ENCODE assay signal across 11 mouse cellular contexts in genomic region chr19:29325852-29326180, GRCm38 (mm10). TPM values are rescaled to one million over a fixed set of nuclear protein-coding genes. Genes with fewer than 3 reads are reported as not detected.
DNase-seq lines count a peak whose midpoint lies in the region; ATAC-seq and TF ChIP-seq lines count a peak whose summit lies in the region.
"Had no signal": no experiment of that assay in that cellular context is flagged by ENCODE, and none has a peak within 500 bp of the region (broad histone marks: within the 10 kb centered on the region; RNA-seq: fewer than 3 reads in every experiment).

No protein-coding gene starts in this region.

- H3K9me3 ChIP-seq in heart, embryonic 16.5 days (replicated peaks; ENCODE audit: control insufficient read depth, low read length) = no peaks in the 10 kb centered on the region
- no peaks in the 10 kb centered on the region for H3K9me3 ChIP-seq in CH12.LX (replicated peaks; ENCODE audit: low read length)
- H3K9me3 ChIP-seq in embryonic facial prominence, embryonic 14.5 days (ENCODE audit: control insufficient read depth, low read length) = no peaks in the 10 kb centered on the region
- H3K9me3 ChIP-seq in limb, embryonic 14.5 days (ENCODE audit: control insufficient read depth, low read length) = no peaks in the 10 kb centered on the region
- H3K9me3 ChIP-seq: megakaryocyte, embryonic 14.5 days had no signal

- TF ChIP-seq POLR2A in CH12.LX (IDR thresholded peaks at IDR 0.05; ENCODE audit: low read depth, low read length) = no peak
- TF ChIP-seq POLR2A in limb, embryonic 14.5 days (IDR thresholded peaks at IDR 0.05; ENCODE audit: borderline replicate concordance, extremely low read depth, insufficient read depth, insufficient read length) = no peak

- in situ Hi-C loops in CH12.LX (cut with MboI; ENCODE audit: low pct_ligation_motif_present, low pct_unique_long_range_greater_than_20kb, low sequenced_read_pairs) = no loop called here

- no peak for TF ChIP-seq EP300 in CH12.LX (IDR thresholded peaks at IDR 0.05; ENCODE audit: low read length)

- ATAC-seq in heart, embryonic 16.5 days (replicated peaks; ENCODE audit: extremely low read depth, insufficient read depth, low FRiP score) = no peak
- no peak for ATAC-seq in embryonic facial prominence, embryonic 14.5 days (ENCODE audit: low read depth)
- no peak for ATAC-seq in limb, embryonic 14.5 days (ENCODE audit: low FRiP score, low read depth)

- no peaks in the 10 kb centered on the region for H3K36me3 ChIP-seq in heart, embryonic 16.5 days (ENCODE audit: control insufficient read depth, insufficient read depth)
- no peaks in the 10 kb centered on the region for H3K36me3 ChIP-seq in CH12.LX (replicated peaks in 1 of 2; ENCODE audit: control insufficient read depth in 1 of 2, insufficient read depth in 1 of 2, low read length in 1 of 2)
- H3K36me3 ChIP-seq in embryonic facial prominence, embryonic 14.5 days (ENCODE audit: control insufficient read depth, insufficient read depth, low read length) = no peaks in the 10 kb centered on the region
- no peaks in the 10 kb centered on the region for H3K36me3 ChIP-seq in limb, embryonic 14.5 days (ENCODE audit: control insufficient read depth, insufficient read depth, low read length)

- H3K4me3 ChIP-seq in heart, embryonic 16.5 days (ENCODE audit: low read length) = peak overlapping the region; percentile 51
- no peak overlapping the region for H3K4me3 ChIP-seq in CH12.LX (replicated peaks in 1 of 3; ENCODE audit: low read depth in 2 of 3, low read length in 2 of 3, poor library complexity in 1 of 3)
- H3K4me3 ChIP-seq in embryonic facial prominence, embryonic 14.5 days (ENCODE audit: low read depth, low read length) = peak overlapping the region; percentile 41
- H3K4me3 ChIP-seq in limb, embryonic 14.5 days (replicated peaks; ENCODE audit: low read length) = peak overlapping the region; percentile 43

- no peaks in the 10 kb centered on the region for H3K27me3 ChIP-seq in heart, embryonic 16.5 days (ENCODE audit: control insufficient read depth, insufficient read depth, low read length)
- H3K27me3 ChIP-seq in CH12.LX (replicated peaks) = no peaks in the 10 kb centered on the region
- H3K27me3 ChIP-seq in embryonic facial prominence, embryonic 14.5 days (replicated peaks; ENCODE audit: control insufficient read depth, insufficient read depth, low read length) = no peaks in the 10 kb centered on the region
- no peaks in the 10 kb centered on the region for H3K27me3 ChIP-seq in limb, embryonic 14.5 days (ENCODE audit: control insufficient read depth, insufficient read depth, low read length)

- no peak overlapping the region for H3K27ac ChIP-seq in heart, embryonic 16.5 days (ENCODE audit: low read length)
- H3K27ac ChIP-seq in CH12.LX (ENCODE audit: insufficient read depth, low read depth) = no peak overlapping the region
- H3K27ac ChIP-seq in embryonic facial prominence, embryonic 14.5 days (replicated peaks; ENCODE audit: low read depth, low read length) = no peak overlapping the region
- no peak overlapping the region for H3K27ac ChIP-seq in limb, embryonic 14.5 days (replicated peaks; ENCODE audit: low read depth, low read length)

- 62% methylated on average over 9 of the region's 9 CpGs for WGBS in heart, embryonic 16.5 days
- 54% methylated on average over 9 of the region's 9 CpGs for WGBS in embryonic facial prominence, embryonic 14.5 days
- 64% methylated on average over 9 of the region's 9 CpGs for WGBS in limb, embryonic 14.5 days

- H3K4me2 ChIP-seq in heart, embryonic 16.5 days (ENCODE audit: low read depth, low read length) = peak overlapping the region; percentile 70
- no peak overlapping the region for H3K4me2 ChIP-seq in CH12.LX (ENCODE audit: insufficient read depth, low read depth, poor library complexity, severe bottlenecking)
- H3K4me2 ChIP-seq in embryonic facial prominence, embryonic 14.5 days (ENCODE audit: low read depth, low read length) = peak overlapping the region; percentile 68
- H3K4me2 ChIP-seq in limb, embryonic 14.5 days (replicated peaks; ENCODE audit: low read depth, low read length, severe bottlenecking) = peak overlapping the region; percentile 74

- dilution Hi-C loops in CH12.LX (cut with MboI; ENCODE audit: extremely low pct_ligation_motif_present, extremely low pct_unique_long_range_greater_than_20kb, low sequenced_read_pairs) = no loop called here

- no peak for DNase-seq in heart, adult 18-20 months
- DNase-seq in CH12.LX (ENCODE audit: extremely low read depth) = no peak
- DNase-seq in embryonic facial prominence, embryonic 14.5 days (ENCODE audit: low spot score) = no peak
- no peak for DNase-seq in limb, embryonic 14.5 days (ENCODE audit: low spot score)
- no peak for DNase-seq in adrenal gland, postnatal 36 days
- no peak for DNase-seq in right cerebral cortex, postnatal 36 days (ENCODE audit: low spot score in 2 of 2)
- DNase-seq in left cerebral cortex, postnatal 4 days = no peak

- peaks cover 4% of the 10 kb centered on the region; the same call in 1 of the 2 replicates for H3K4me1 ChIP-seq in heart, embryonic 16.5 days (ENCODE audit: control insufficient read depth, insufficient read depth, low read length)
- H3K4me1 ChIP-seq in CH12.LX (ENCODE audit: control insufficient read depth in 1 of 2, insufficient read depth in 2 of 2) = peaks cover 0 to 8% of the 10 kb centered on the region in 2 experiments; a peak in 1 of 4 replicates
- H3K4me1 ChIP-seq in embryonic facial prominence, embryonic 14.5 days (ENCODE audit: control insufficient read depth, insufficient read depth, low read length) = no peaks in the 10 kb centered on the region; the same call in 1 of the 2 replicates
- peaks cover 6% of the 10 kb centered on the region; the same call in 1 of the 2 replicates for H3K4me1 ChIP-seq in limb, embryonic 14.5 days (ENCODE audit: control insufficient read depth, insufficient read depth, low read length)

- no peaks in the 10 kb centered on the region; the same call in 1 of the 2 replicates for H3K79me2 ChIP-seq in CH12.LX (replicated peaks; ENCODE audit: control insufficient read depth, extremely low read depth, insufficient read depth, poor library complexity, severe bottlenecking)

- no peak for TF ChIP-seq CTCF in CH12.LX (conservative IDR thresholded peaks at IDR 0.05 in 1 of 2, IDR thresholded peaks at IDR 0.05 in 1 of 2; ENCODE audit: low read depth in 2 of 2, low read length in 2 of 2)

- no peak overlapping the region for H3K9ac ChIP-seq in heart, embryonic 16.5 days (ENCODE audit: low read length)
- H3K9ac ChIP-seq in CH12.LX (ENCODE audit: insufficient read depth, low read depth) = peak overlapping the region; percentile 39; the same call in 1 of the 2 replicates
- no peak overlapping the region for H3K9ac ChIP-seq in embryonic facial prominence, embryonic 14.5 days (ENCODE audit: low read depth, low read length)
- 0 out of 2 replicates have a peak overlapping the region, but pooled peaks have one; percentile 7 for H3K9ac ChIP-seq in limb, embryonic 14.5 days (ENCODE audit: low read depth, low read length, severe bottlenecking)

- intact Hi-C loops in left cerebral cortex, postnatal 4 days (cut with DNase I) = no loop called here

- no peak for TF ChIP-seq RAD21 in CH12.LX (IDR thresholded peaks at IDR 0.05; ENCODE audit: low read depth, low read length)

RNA-seq across cellular contexts. Expression of gene Insl6, which starts 0.7 kb away (rescaled TPM):
- polyA plus RNA-seq in heart, embryonic 16.5 days (2015; fragmentation: Nextera tagmentation; extraction: Ambion mirVana) = 4.0 and 4.7 TPM in 2 replicates
- under 1 TPM; 0.40 to 0.72 TPM for total RNA-seq in heart, adult 18-20 months (2021)
- total RNA-seq in CH12.LX (2012; rRNA removed) = 8.0 and 11.2 TPM in 2 replicates
- 8.5 and 9.8 TPM in 2 replicates for total RNA-seq in CH12.LX (2014; rRNA removed)
- 5.1 and 5.7 TPM in 2 replicates for polyA plus RNA-seq in CH12.LX (2012; ENCODE audit: insufficient read length, low read depth)
- polyA plus RNA-seq in embryonic facial prominence, embryonic 14.5 days (2014; fragmentation: Nextera tagmentation; extraction: Ambion mirVana) = 5.8 and 7.8 TPM in 2 replicates
- polyA plus RNA-seq in limb, embryonic 14.5 days (2012; rRNA removed) = 2.8 and 3.0 TPM in 2 replicates
- 5.6 and 6.7 TPM in 2 replicates for polyA plus RNA-seq in limb, embryonic 14.5 days (2014; fragmentation: Nextera tagmentation; extraction: Ambion mirVana)
- total RNA-seq in adrenal gland, postnatal 36 days (2021) = under 1 TPM; 0.76 to 0.82 TPM
- total RNA-seq in left cerebral cortex, postnatal 4 days (2021) = not detected

RNA-seq across cellular contexts. Expression of gene Rln1, which starts 8.7 kb away (rescaled TPM):
- polyA plus RNA-seq in heart, embryonic 16.5 days (2015; fragmentation: Nextera tagmentation; extraction: Ambion mirVana) = not detected in 2 replicates
- total RNA-seq in heart, adult 18-20 months (2021) = not detected
- total RNA-seq in CH12.LX (2012; rRNA removed) (not detected in 2 replicates), CH12.LX (2014; rRNA removed) (not detected in 2 replicates)
- not detected in 2 replicates for polyA plus RNA-seq in CH12.LX (2012; ENCODE audit: insufficient read length, low read depth)
- 0.60 and 0.96 TPM in 2 replicates for polyA plus RNA-seq in embryonic facial prominence, embryonic 14.5 days (2014; fragmentation: Nextera tagmentation; extraction: Ambion mirVana)
- polyA plus RNA-seq in limb, embryonic 14.5 days (2012; rRNA removed) = 0.19 and 0.41 TPM in 2 replicates
- 0.68 TPM in 1 of 2 replicates, not detected in the other for polyA plus RNA-seq in limb, embryonic 14.5 days (2014; fragmentation: Nextera tagmentation; extraction: Ambion mirVana)
- total RNA-seq in adrenal gland, postnatal 36 days (2021) = not detected
- total RNA-seq in left cerebral cortex, postnatal 4 days (2021) = 1 to 10 TPM; 3.2 to 4.9 TPM
- total RNA-seq: adrenal gland, adult 18-20 months; gastrocnemius, postnatal 14 days had no signal

RNA-seq across cellular contexts. Expression of gene Plgrkt, which starts 41.4 kb away (rescaled TPM):
- polyA plus RNA-seq in heart, embryonic 16.5 days (2015; fragmentation: Nextera tagmentation; extraction: Ambion mirVana) = 53.1 and 88.0 TPM in 2 replicates
- total RNA-seq in heart, adult 18-20 months (2021) = 10 to 100 TPM; 26.8 to 27.8 TPM
- 27.7 and 31.3 TPM in 2 replicates for total RNA-seq in CH12.LX (2012; rRNA removed)
- 27.9 and 33.0 TPM in 2 replicates for total RNA-seq in CH12.LX (2014; rRNA removed)
- polyA plus RNA-seq in CH12.LX (2012; ENCODE audit: insufficient read length, low read depth) = 38.3 and 40.6 TPM in 2 replicates
- polyA plus RNA-seq in embryonic facial prominence, embryonic 14.5 days (2014; fragmentation: Nextera tagmentation; extraction: Ambion mirVana) = 66.9 and 67.7 TPM in 2 replicates
- polyA plus RNA-seq in limb, embryonic 14.5 days (2012; rRNA removed) = 36.7 and 47.5 TPM in 2 replicates
- polyA plus RNA-seq in limb, embryonic 14.5 days (2014; fragmentation: Nextera tagmentation; extraction: Ambion mirVana) = 64.6 and 65.8 TPM in 2 replicates
- 10 to 100 TPM; 42.5 to 55.5 TPM for total RNA-seq in adrenal gland, postnatal 36 days (2021)
- 10 to 100 TPM; 47.4 to 49.6 TPM for total RNA-seq in left cerebral cortex, postnatal 4 days (2021)

RNA-seq across cellular contexts. Expression of gene Cd274, which starts 41.4 kb away (rescaled TPM):
- 1.6 and 4.1 TPM in 2 replicates for polyA plus RNA-seq in heart, embryonic 16.5 days (2015; fragmentation: Nextera tagmentation; extraction: Ambion mirVana)
- total RNA-seq in heart, adult 18-20 months (2021) = 1 to 10 TPM; 2.6 to 9.4 TPM
- total RNA-seq in CH12.LX (2012; rRNA removed) (4.7 and 6.7 TPM in 2 replicates), CH12.LX (2014; rRNA removed) (7.4 and 8.6 TPM in 2 replicates)
- polyA plus RNA-seq in CH12.LX (2012; ENCODE audit: insufficient read length, low read depth) = 14.7 and 15.9 TPM in 2 replicates
- 0.21 and 0.56 TPM in 2 replicates for polyA plus RNA-seq in embryonic facial prominence, embryonic 14.5 days (2014; fragmentation: Nextera tagmentation; extraction: Ambion mirVana)
- 0.47 and 0.77 TPM in 2 replicates for polyA plus RNA-seq in limb, embryonic 14.5 days (2012; rRNA removed)
- 0.10 and 0.21 TPM in 2 replicates for polyA plus RNA-seq in limb, embryonic 14.5 days (2014; fragmentation: Nextera tagmentation; extraction: Ambion mirVana)
- 1 to 10 TPM; 3.4 to 8.4 TPM for total RNA-seq in adrenal gland, postnatal 36 days (2021)
- 1 to 10 TPM; 1.3 to 1.5 TPM for total RNA-seq in left cerebral cortex, postnatal 4 days (2021)

Comparison
In these comparisons a context has a peak if more than half of its experiments do, and no peak if none do; other contexts are left out.
1. H3K4me3 ChIP-seq: peak in heart, embryonic 16.5 days (single experiment), embryonic facial prominence, embryonic 14.5 days (single experiment) and limb, embryonic 14.5 days (single experiment); none in CH12.LX (0 of 3).
2. H3K9ac ChIP-seq: peak in CH12.LX (single experiment) and limb, embryonic 14.5 days (single experiment); none in heart, embryonic 16.5 days (single experiment) and embryonic facial prominence, embryonic 14.5 days (single experiment).
3. RNA of gene Insl6, which starts 0.7 kb away (total RNA-seq): 8.0 to 11.2 TPM in CH12.LX; 0.76 to 0.82 TPM in adrenal gland, postnatal 36 days, 0.40 to 0.72 TPM in heart, adult 18-20 months and not detected in left cerebral cortex, postnatal 4 days; every median in the first group is over 4 times any median in the second.
4. RNA of gene Rln1, which starts 8.7 kb away (total RNA-seq): 3.2 to 4.9 TPM in left cerebral cortex, postnatal 4 days; not detected in heart, adult 18-20 months, not detected in CH12.LX and not detected in adrenal gland, postnatal 36 days; every median in the first group is over 4 times any median in the second.